Mouse (Mus musculus) gastrocnemius, adult 2 months (tissue): ENCODE data around the gene Vtn. TPM values are rescaled to one million over a fixed set of nuclear protein-coding genes. Genes with fewer than 3 reads are reported as not detected.
A peak's percentile ranks its signal among the peaks of the same experiment; 100 is the strongest.
"Not testable (repeated sequence)": the region's sequence is repeated elsewhere in the genome, so short reads cannot be mapped to it uniquely, and the experiment has no call there.

Experiments used
- DNase-seq: peaks from one replicate; pipeline ENCODE4 v3.0.0; 2022
- H3K27ac ChIP-seq: fragments of 200-600 bp; 2 replicates; pipeline ENCODE4 v1.8.1; 2022; ENCODE audit warnings: mild to moderate bottlenecking
- H3K4me3 ChIP-seq: fragments of 200-600 bp; 2 replicates; pipeline ENCODE4 v1.8.1; 2022; ENCODE audit warnings: mild to moderate bottlenecking, moderate library complexity
- CTCF ChIP-seq: fragments of 200-600 bp; IDR thresholded peaks from 2 replicates; pipeline ENCODE4 v1.8.1; 2022; ENCODE audit warnings: antibody characterized with exemption, mild to moderate bottlenecking, moderate library complexity
- intact Hi-C: fragments of 180-260 bp; cut with DNase I; formaldehyde crosslinking; loops from one replicate; pipeline ENCODE4 v1.15.1; 2025
- total RNA-seq, 2 experiments: library from RNA; stranded (reverse); gene quantifications; 2 replicates each; pipeline ENCODE4 v1.2.3; 2021

Vtn gene
- total RNA-seq, 2 experiments from 2014 or later = 11.7 to 14.5 TPM

DNA sequence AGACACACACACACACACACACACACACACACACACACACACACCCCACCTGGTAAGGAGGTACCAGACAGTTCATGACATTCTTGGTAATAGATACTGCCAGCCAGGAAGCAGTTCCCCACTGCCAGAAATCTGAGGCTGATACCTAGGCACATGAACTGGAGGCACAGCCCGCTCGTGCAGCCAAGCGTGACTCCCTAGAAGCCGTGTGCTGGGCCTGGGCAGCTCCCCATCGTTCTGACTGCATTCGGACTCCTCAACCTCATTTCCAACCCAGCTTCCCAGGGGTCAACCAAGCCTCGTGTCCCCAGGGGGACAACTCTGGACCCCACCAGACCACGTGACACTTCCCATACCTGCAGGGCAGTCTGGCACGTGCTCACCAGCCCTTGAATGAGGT, 29.8 kb downstream of the Vtn start:
- TF ChIP-seq CTCF = no peak
- intact Hi-C loops = no loop called here
- no peak overlapping the region for H3K27ac ChIP-seq
- DNase-seq = no peak
- H3K4me3 ChIP-seq = no peak overlapping the region

DNA sequence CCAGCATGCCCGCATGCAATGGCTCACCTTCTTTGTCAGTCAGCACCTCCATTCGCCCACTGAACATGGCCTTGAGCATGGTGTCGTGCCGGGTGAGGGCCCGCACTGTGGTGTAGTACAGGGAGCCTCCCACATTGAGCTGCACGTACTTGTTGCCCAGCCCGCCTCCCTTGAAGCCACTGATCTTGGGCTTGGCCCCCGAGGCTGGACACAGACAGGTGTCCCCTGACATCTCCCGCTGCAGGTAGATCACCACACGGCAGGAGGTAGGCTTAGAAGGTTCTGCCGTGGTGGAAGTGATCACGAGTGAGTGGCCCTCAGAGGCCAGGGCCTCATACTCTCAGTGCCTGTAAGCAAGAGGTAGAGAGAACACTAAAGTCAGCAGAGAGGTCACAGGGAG, 31.1 kb downstream of the Vtn start:
- no peak for TF ChIP-seq CTCF
- peak overlapping the region; percentile 80 for H3K27ac ChIP-seq
- DNase-seq = no peak
- intact Hi-C loops = no loop called here
- peak overlapping the region; percentile 13; the same call in 1 of the 2 replicates for H3K4me3 ChIP-seq

GRCm38 (mm10) chr11:78531046-78531445, 32.2 kb downstream of the Vtn start:
- DNase-seq = peak; percentile 54
- intact Hi-C loops = no loop called here
- peak overlapping the region; percentile 48 for H3K4me3 ChIP-seq
- peak overlapping the region; percentile 80 for H3K27ac ChIP-seq
- no peak for TF ChIP-seq CTCF

DNA sequence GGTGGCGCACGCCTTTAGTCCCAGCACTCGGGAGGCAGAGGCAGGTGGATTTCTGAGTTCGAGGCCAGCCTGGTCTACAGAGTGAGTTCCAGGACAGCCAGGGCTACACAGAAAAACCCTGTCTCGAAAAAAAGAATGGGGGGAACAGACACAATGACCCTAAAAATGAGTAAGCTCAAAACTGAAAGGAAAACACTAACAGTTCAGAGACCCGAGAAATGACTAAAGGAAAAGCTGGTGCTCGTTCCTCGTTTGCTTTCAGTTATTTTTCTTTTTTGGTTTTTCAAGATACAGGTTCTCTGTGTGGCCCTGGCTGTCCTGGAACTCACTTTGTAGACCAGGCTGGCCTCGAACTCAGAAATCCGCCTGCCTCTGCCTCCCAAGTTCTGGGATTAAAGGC, 32.6 kb downstream of the Vtn start:
- Histone ChIP-seq H3K27ac (peak overlapping the region; percentile 80), H3K4me3 (peak overlapping the region; percentile 48)
- intact Hi-C loops, DNase-seq: not testable (repeated sequence)

GRCm38 (mm10) chr11:78534516-78534915, 35.6 kb downstream of the Vtn start:
- intact Hi-C loops = loop anchor here (2.0 kb wide), 1 partner anchor 22 kb away; the partner anchor contains the start of genes Poldip2 and Tmem199
- TF ChIP-seq CTCF = peak; percentile 11; the same call in 1 of the 2 replicates
- no peak for DNase-seq
- peak overlapping the region; percentile 97 for H3K27ac ChIP-seq
- peak overlapping the region; percentile 98 for H3K4me3 ChIP-seq

DNA sequence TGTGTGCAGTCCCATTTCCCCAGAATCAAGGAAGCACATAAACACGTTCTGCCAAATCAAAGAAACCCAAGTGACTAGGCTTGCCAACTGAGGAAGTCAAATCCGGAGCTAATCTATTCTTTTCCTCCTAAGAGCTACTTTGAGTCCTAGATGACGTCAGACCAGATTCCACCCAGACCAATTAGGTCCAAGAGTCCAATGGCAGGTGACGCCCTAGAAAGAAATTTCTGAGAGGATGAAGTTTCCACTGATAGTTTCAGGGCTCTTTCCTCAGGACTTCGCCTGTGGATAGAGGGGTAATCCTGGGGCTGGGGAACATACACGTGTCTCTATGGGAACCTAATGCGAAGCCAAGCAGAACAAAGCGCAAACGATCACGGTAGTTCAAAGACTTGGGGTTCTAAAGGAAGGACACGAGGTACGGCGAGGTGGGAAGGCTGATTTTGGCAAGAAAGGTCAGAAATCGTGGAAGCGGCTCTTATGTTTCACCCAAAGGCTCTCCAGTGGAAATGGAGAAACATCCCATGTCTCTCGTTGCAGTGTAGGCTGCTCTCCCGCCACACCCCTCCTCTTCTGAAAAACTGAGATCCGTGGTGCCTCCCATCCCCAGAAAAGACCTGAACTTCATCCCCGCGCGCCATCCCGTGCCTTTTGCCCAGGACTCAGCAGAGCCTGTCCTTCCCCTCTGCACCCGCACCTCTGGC, 36.6 kb downstream of the Vtn start:
- Histone ChIP-seq H3K27ac (peak overlapping the region; percentile 97), H3K4me3 (peak overlapping the region; percentile 98)
- DNase-seq = no peak
- intact Hi-C loops = loop anchor here (2.0 kb wide), 1 partner anchor 23 kb away; the partner anchor contains the start of genes Poldip2 and Tmem199
- no peak for TF ChIP-seq CTCF

GRCm38 (mm10) chr11:78536080-78536689, 37.3 kb downstream of the Vtn start, which contains the start of the genes Tnfaip1 and Ift20:
TSS of gene Tnfaip1 (minus strand) at chr11:78536332.
TSS of gene Ift20 (plus strand) at chr11:78536361.
- Histone ChIP-seq H3K4me3 (peak within 1 kb of the TSS; percentile 98), H3K27ac (peak within 1 kb of the TSS; percentile 97)
- intact Hi-C loops = no loop called here
- no peak for TF ChIP-seq CTCF
- DNase-seq = peak; percentile 98

DNA sequence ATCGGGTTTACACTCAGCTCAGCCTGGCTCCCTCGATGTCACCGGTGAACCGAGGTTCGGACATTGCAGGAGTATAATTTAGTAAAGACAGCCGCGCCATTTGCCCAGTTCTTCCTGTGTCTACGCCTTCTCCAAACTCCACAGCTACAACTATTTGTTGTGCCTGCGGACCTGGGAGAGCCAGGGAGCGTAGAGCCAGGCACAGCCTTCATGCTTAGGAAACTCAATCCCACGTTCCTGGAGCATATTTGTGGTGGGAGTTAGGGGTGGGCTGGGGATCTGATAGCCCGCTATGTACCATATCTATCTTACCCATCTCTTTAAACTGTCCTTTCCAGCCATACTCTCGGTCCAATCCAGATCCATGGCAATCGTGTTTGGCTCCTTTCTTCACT, 37.8 kb downstream of the Vtn start:
- intact Hi-C loops = no loop called here
- Histone ChIP-seq H3K4me3 (peak overlapping the region; percentile 98), H3K27ac (peak overlapping the region; percentile 97)
- no peak for DNase-seq
- no peak for TF ChIP-seq CTCF

DNA sequence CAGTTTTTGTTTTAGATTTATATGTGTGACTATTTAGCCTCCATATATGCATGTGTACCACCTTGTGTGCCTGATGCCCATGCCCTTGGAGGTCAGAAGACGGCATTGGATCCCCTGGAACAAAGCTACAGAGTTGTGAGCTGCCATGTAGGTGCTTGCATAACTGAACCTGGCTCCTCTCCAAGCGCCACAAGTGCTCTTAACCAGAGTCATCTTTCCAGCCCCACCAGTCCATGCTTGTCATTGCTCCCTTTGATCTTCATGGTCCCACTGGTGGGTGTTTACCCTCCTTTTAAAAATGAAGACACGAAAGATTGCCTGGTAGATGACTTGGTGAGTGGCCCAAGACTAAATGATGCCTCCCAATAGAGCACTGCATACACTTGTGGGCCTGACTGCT, 41.5 kb downstream of the Vtn start:
- DNase-seq = no peak
- no peak overlapping the region for H3K4me3 ChIP-seq
- no peak overlapping the region for H3K27ac ChIP-seq
- intact Hi-C loops = no loop called here
- TF ChIP-seq CTCF = no peak

DNA sequence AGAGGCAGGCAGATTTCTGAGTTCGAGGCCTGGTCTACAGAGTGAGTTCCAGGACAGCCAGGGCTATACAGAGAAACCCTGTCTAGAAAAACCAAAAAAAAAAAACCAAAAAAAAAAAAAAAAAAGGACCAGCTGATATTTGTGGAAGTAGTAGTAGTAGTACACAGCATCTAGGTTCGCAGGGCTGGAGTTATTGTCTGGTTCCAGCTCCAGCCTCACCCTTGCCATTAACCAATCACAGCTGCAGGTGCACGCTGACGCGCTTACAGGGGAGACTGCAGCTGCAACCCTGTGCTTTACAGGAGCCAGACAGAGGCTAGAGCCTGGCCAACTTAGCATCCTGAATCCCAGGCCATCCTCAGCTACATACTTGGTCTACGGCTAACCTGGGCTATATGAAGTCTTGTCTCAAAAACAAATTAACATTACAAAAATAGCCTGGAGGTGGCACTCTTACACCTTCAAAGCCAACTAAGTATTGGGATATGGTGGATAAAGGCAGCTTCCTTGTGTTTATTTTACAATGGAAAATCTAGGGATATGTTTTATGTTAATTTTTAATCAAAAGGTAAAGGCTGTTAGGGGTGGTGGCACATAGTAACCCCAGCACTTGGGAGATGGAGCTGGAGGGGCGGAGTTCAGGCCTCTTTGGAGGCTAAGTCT, 45.7 kb downstream of the Vtn start:
- no peak for DNase-seq
- H3K4me3 ChIP-seq = no peak overlapping the region
- no peak overlapping the region for H3K27ac ChIP-seq
- no peak for TF ChIP-seq CTCF
- intact Hi-C loops = no loop called here

DNA sequence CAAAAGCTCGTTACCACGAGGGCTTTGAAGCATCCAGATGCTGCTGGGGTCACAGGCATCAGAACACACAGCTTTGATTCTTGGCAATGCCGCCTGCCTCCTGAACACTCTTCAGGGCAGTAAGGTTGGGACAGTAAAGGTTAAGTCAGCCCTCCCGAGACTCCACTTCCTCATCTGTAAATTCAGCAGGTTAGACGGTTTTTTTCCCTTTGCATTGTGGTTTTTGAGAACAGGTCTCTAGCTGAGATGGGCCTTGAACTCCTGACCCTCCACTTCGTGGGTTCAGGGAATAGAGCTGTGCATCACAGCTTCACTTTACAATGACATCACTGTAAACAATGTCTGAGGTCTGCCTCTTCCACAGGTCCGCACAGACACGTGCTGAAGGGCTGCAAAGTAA, 46.3 kb downstream of the Vtn start:
- no peak overlapping the region for H3K27ac ChIP-seq
- TF ChIP-seq CTCF = no peak
- intact Hi-C loops = no loop called here
- no peak for DNase-seq
- no peak overlapping the region for H3K4me3 ChIP-seq

- intact Hi-C loops = no loop called here
- H3K4me3 ChIP-seq = no peak overlapping the region
- no peak for TF ChIP-seq CTCF
- H3K27ac ChIP-seq = no peak overlapping the region
- no peak for DNase-seq
Measured at GRCm38 (mm10) chr11:78547718-78548460, 49.0 kb downstream of the Vtn start.

DNA sequence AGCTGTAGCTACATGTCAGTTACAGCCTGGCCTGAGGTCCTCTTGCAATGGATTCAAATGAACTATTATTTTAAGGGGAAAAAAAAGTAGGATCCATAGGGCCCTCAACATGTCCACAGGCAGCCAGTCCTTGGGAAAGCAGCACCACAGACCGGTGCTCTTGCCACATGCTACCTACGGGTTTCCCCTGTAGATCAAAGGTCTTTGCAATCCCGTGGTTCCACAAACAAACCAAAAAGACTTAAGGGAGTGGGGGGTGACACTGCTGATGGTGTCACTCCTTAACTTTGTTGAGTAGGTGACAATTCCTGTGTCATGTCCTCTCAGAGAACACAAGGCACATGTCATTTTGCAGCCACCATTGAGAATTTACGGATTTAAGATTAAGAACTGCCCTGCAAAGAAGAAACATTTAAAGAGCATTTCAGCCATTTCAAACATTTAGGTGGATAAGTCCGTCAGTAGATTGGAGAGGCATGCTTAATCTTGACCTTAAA, 50.6 kb downstream of the Vtn start:
- Histone ChIP-seq H3K27ac (no peak overlapping the region), H3K4me3 (peak overlapping the region; percentile 78)
- no peak for TF ChIP-seq CTCF
- no peak for DNase-seq
- intact Hi-C loops = no loop called here
